Mouse (Mus musculus) small intestine, adult 2 months (tissue): ENCODE results near the gene Mgst2.

Source experiments
- CTCF ChIP-seq: fragments of 200-500 bp; IDR thresholded peaks from 2 replicates; pipeline ENCODE4 v1.5.1; 2012; ENCODE audit warnings: low read depth, mild to moderate bottlenecking, control low read depth, inconsistent platforms, low read length, moderate library complexity, mixed read lengths; ENCODE audit not compliant: insufficient replicate concordance, insufficient read length; ENCODE audit errors: extremely low read depth
- POLR2A ChIP-seq: fragments of 200-500 bp; IDR thresholded peaks from 2 replicates; pipeline ENCODE4 v1.6.1; 2012; ENCODE audit warnings: low read depth, mild to moderate bottlenecking, control low read depth, inconsistent platforms, low read length, moderate library complexity

GRCm38 (mm10) chr3:51636700-51637099 is 23.5 kb upstream of the Mgst2 start:
- TF ChIP-seq POLR2A (no peak), CTCF (no peak)
